Mouse (Mus musculus): ENCODE data around the gene Gm33543.

The Gm33543 gene

DNA sequence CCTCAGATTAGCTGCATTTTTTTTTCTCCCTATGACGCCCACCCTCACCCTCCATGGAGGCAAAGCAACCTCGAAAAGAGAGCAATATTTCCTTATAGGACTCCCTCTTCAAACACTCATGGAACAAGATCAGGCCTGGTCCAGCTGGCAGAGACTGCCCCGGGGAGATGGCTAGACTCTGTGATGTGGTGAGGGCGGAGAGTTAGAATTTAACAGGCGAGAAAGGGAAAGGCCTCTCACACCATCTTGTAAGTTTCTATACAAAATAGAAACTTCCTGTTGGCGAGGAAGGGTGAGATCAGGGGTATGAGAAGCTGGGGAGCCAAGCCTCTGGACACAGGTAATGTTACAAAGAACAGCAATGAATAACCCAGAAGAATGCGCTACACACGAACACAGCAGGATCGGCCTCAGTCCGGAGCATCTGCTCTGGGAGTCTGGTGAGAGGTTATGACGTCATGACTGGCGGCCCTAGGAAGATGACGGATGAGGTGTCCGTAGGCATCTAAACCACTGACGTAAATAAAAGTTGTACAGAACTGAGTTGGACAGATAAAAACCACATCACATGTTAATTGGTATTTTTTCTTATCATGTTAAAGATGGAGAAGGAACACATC is 64.9 kb downstream of the Gm33543 start:
- DNase-seq (ENCODE audit: low read depth, low spot score) = no peak

DNA sequence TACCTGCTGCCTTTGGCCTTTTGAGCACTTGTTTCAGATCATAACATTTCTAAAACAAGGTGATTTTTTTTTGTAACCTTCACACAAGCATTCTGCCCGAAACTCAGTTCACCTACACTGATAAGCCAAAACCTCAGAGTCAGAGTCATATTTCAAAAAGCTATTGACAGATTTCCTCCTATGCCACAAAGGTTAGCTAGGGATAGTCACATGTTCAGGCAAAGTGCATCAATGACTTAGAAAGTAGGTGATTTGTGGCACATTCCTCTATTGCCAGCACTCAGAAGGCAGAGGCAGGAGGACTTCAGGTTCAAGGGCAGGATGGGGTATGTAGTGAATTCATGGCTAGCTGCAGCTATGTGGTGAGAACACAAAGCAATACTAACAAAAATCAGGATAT is 65.7 kb downstream of the Gm33543 start:
- DNase-seq (ENCODE audit: low read depth, low spot score) = no peak

DNA sequence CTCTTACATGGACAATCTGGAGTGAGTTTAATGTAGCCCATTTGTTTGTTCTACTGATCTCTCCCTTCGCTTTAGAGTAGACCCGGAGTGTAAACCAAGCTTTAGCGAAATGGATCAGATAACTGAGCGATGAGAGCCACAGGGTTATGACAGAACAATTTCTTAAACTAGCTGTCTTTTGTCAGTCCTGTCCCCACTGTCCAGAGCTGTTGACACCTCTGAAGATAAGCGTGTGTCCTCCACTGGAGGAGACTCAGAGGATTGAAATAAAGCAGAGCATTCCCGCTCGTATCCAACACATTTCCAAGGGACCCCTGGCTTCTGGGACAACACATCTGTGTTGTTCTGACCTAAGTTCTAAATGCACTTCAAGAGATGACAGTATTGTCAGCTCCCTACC is 67.9 kb downstream of the Gm33543 start:
- no peak for DNase-seq (ENCODE audit: low read depth, low spot score)

DNA sequence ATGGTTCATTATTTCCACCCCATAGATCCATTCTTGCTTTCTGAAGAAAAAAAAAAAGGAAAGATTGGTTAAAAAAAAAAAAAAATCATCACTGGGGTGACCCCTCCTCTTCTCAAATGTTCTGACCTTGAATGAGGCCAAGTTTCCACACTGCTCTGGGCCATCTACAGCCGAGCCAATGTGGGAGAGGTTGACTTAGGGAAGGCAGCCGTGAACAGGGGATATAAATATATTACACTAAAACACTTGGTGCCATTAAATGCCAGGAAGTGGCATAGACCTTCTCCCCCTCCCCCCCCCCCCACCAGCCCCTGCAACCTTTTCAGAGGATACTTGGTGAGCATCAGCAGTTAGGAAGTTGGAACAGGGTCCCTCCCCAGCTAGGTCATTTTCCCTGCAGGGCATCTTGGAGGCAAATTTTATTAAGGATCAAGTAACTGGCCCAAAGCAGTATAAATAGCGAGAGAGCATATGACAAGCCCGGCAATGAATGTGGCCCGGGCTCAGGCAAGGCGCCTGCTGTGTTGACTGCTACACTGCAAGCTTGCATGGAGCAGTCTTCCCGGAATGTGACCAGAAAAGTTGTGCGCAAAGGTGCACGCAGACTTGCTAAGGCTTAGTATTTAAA is 68.6 kb downstream of the Gm33543 start:
- no peak for DNase-seq (ENCODE audit: low read depth, low spot score)
